Mouse (Mus musculus) testis, postnatal 10 days (tissue): ENCODE measurements around the gene Tnrc6b.
"Not testable (repeated sequence)": the region's sequence is repeated elsewhere in the genome, so short reads cannot be mapped to it uniquely, and the experiment has no call there.

Source experiments
- DNase-seq: peaks from one replicate; pipeline ENCODE4 v3.0.0; 2021; ENCODE audit warnings: low spot score

The Tnrc6b gene

DNA sequence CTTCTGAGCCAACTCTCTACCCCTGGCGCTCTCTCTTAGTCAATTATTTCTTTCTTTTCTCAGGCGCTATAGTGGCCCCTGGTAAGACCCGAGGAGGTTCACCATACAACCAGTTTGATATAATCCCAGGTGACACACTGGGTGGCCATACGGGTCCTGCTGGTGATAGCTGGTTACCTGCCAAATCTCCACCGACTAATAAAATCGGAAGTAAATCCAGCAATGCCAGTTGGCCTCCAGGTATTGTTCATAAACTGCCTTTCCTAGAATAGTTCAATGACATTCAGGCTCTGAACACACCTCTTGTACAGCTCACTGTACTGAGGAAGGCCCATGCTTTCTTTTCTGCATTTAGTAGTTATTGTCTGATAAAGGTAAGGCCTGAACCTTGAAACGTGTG lies 205.5 kb downstream of the Tnrc6b start:
- no peak for DNase-seq

- DNase-seq, result no peak
Observed at GRCm38 (mm10) chr15:80920346-80920745, 209.2 kb downstream of the Tnrc6b start.

- DNase-seq, result no peak
Observed at GRCm38 (mm10) chr15:80921781-80922180, 210.7 kb downstream of the Tnrc6b start.

- DNase-seq, result no peak
Observed at GRCm38 (mm10) chr15:80924211-80924610, 213.1 kb downstream of the Tnrc6b start.

GRCm38 (mm10) chr15:80928811-80929355 lies 217.8 kb downstream of the Tnrc6b start:
- DNase-seq, result no peak

DNA sequence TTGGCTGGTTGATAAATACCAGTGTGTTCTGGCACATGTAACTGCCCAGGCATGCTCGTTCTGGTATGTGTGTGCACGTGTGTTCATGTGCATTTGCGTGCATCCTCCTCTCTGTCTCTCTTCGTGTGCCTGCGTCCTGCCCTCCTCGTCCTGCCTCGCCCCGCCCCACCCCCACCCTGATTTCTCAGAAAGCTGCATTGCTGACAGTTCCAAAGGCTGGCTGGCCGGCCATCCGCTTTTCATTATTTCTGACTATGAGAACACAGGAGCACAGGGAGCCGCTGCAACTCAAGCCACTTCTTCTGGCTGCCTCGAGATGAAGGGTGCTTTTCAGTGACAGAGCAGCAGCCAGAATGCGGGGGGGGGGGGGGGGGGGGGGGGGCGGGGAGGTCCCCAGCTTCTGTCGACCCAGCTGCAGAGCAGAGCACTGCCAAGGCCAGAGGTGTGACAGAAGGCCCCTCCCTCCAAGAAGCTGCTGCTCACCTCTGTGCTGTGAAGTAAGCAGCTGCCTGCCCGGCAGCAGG lies 219.0 kb downstream of the Tnrc6b start:
- no peak for DNase-seq

DNA sequence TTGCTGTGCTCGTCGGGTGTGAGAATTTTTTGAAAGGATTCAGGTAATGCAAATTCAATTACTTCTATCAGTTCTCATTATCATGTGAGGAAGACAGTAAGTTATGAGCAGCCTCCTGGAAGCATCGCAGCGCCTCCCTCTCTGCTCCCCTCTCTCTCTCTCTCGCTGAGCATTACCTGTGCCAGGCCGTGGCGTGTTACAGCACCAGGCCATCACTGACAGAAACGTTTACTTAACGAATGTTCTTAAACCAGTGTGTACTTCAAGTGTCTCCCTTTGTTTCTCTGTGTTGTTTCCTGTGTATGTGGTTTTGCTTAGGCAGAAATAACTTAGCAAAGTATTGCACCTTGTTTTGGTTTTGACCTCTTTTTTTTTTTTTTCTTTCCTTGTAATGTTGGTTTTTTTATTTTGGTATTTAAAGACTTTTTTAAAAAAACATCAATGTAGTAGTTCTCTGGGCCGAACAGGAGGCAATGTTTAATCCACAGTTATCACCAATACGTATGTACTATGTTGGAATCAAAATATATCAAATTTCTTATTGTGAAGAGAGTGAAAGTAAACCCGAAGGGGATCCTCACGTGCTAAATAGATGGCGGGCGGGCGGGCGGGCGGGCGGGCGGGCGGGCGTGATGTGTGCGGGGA lies 219.7 kb downstream of the Tnrc6b start:
- DNase-seq, result not testable (repeated sequence)

- no peak for DNase-seq
Observed at GRCm38 (mm10) chr15:80931345-80931960, 220.3 kb downstream of the Tnrc6b start.

- DNase-seq, result no peak
Observed at GRCm38 (mm10) chr15:80934841-80935240, 223.7 kb downstream of the Tnrc6b start.

- no peak for DNase-seq
Observed at GRCm38 (mm10) chr15:80936686-80937085, 225.6 kb downstream of the Tnrc6b start.

- no peak for DNase-seq
Observed at GRCm38 (mm10) chr15:80938615-80939014, 227.5 kb downstream of the Tnrc6b start.

- DNase-seq, result no peak
Observed at GRCm38 (mm10) chr15:80939401-80939800, 228.3 kb downstream of the Tnrc6b start.

DNA sequence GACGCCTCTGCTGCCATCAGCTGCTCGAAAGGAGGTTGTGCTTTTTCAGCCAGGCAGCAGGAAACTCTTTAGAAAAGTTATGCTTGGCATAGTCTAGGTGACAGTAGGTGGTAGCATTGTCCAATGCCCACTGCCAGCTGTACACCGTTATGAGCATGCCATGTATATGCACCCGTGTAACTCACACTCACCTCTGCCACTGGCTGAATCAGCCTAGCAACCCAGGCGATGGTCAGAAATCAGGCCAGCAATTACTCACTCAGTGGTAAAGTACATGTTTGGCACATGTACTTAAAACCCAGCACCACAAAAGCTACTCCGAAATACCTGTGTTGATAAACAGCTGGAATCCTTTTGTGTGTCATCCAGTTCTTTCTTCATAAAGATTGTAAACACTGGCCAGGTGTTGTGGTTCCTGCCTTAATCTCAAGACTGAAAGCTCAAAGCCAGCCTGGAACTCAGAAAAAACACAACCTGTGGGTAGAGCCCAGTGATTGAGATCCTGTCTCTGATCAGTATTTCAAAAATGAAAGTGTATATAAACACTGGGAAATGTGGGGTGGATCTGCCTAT lies 230.4 kb downstream of the Tnrc6b start:
- no peak for DNase-seq

DNA sequence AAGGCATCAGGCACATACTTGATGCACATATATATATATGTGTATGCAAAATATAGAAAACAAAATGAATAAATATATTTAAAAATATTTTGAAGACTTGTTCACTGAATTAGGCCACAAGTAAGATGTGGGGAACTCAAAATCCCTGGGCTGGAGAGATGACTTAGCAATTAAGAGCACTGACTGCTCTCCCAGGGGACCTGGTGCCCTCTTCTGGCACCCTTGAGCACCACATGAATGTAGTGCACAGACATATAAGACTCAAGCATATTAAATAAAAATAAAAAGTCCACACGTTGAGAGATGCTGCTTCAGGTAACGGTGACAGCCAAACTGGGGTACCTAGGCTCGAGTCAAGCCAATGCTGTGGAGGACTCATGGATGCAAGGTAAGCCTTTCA lies 234.7 kb downstream of the Tnrc6b start:
- no peak for DNase-seq

GRCm38 (mm10) chr15:80948145-80949135 lies 237.3 kb downstream of the Tnrc6b start, which contains the start of gene Adsl:
Adsl (plus strand) TSS chr15:80948490.
- peak; percentile 92 for DNase-seq

- DNase-seq, result no peak
Observed at GRCm38 (mm10) chr15:80949431-80949830, 238.3 kb downstream of the Tnrc6b start.

DNA sequence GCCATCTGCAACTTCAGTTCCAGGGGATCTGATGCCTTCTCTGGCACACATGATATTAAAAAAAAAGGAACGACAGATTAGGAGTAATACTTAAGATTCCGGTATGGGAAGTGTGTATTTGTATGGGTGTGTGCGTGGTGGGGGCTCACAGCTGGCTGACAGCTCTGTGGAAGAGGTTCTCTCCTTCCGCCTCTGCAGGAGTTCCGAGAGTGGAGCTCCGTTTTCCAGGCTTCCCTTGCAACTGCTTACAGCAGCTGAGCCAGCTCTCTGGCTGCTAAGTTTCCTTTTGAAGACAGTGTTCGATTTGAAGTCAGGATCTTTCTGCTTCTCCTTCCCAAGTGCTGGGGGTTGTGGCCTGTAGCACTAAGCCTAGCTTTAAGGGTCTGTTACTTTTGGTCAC lies 238.9 kb downstream of the Tnrc6b start:
- no peak for DNase-seq

GRCm38 (mm10) chr15:80953971-80954370 lies 242.9 kb downstream of the Tnrc6b start:
- DNase-seq, result no peak

DNA sequence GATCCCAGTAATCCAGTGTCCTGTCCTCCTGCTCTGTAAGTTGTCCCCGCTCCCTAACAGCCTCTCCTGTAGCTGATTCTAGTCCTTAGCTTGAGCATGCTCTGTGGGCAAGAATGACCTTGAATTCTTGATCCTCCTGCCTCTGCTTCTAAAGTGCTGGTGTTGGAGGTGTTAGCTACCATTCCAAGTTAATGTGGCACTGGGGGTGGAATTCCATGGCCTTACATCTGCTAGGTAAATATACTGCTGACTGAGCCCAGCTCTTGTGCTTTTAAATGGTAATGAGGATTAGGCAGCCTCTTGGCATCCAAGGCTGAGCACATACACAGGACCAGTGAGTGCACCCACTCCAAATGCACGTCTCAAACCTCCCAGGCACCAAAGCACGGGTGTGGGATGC lies 243.7 kb downstream of the Tnrc6b start:
- no peak for DNase-seq

GRCm38 (mm10) chr15:80955836-80956438 lies 244.8 kb downstream of the Tnrc6b start:
- DNase-seq, result no peak

- no peak for DNase-seq
Observed at GRCm38 (mm10) chr15:80969371-80969770, 258.3 kb downstream of the Tnrc6b start.
